Mouse (Mus musculus) embryonic facial prominence, embryonic 10.5 days (tissue): Measurements from ENCODE around the gene Fbxo17. TPM values are rescaled to one million over a fixed set of nuclear protein-coding genes. Genes with fewer than 3 reads are reported as not detected.

ENCODE experiments used
- DNase-seq: peaks from one replicate; pipeline ENCODE4 v3.0.0-alpha.2; 2017; ENCODE audit warnings: low spot score
- H3K27ac ChIP-seq: fragments of 300-500 bp; sonication (generic); replicated peaks from 2 replicates; pipeline ENCODE4 v1.5.1; 2016; ENCODE audit warnings: mild to moderate bottlenecking
- H3K27me3 ChIP-seq: fragments of 300-500 bp; sonication (generic); replicated peaks from 2 replicates; pipeline ENCODE4 v1.6.1; 2016; ENCODE audit warnings: low read depth, mild to moderate bottlenecking; ENCODE audit not compliant: poor library complexity, severe bottlenecking
- H3K36me3 ChIP-seq: fragments of 300-500 bp; sonication (generic); replicated peaks from 2 replicates; pipeline ENCODE4 v1.6.1; 2016; ENCODE audit warnings: mild to moderate bottlenecking, moderate library complexity
- H3K4me1 ChIP-seq: fragments of 300-500 bp; sonication (generic); 2 replicates; pipeline ENCODE4 v1.6.1; 2016
- H3K4me3 ChIP-seq: fragments of 300-500 bp; sonication (generic); 2 replicates; pipeline ENCODE4 v1.5.1; 2016; ENCODE audit warnings: mild to moderate bottlenecking, moderate library complexity
- H3K9me3 ChIP-seq: fragments of 300-500 bp; sonication (generic); 2 replicates; pipeline ENCODE4 v1.6.1; 2016; ENCODE audit warnings: mild to moderate bottlenecking
- WGBS: fragments of 180-500 bp; shearing (Covaris S2); methylation state at CpG from one replicate; pipeline ENCODE4 v1.1.7; 2016; 5-methylcytosine and 5-hydroxymethylcytosine counted together
- polyA plus RNA-seq: library from polyadenylated mRNA; unstranded; fragments of >200 nt; fragmentation: Nextera tagmentation; extraction: Ambion mirVana; gene quantifications from 2 replicates; pipeline ENCODE4 v1.2.1, GENCODE M21; 2016

Gene Fbxo17
- polyA plus RNA-seq, 1 experiment from 2014 or later = 14.3 TPM

GRCm38 (mm10) chr7:28775129-28775528, 58.5 kb downstream of the Fbxo17 start:
- Histone ChIP-seq H3K27ac (no peak overlapping the region), H3K36me3 (peaks cover 41% of the 10 kb centered on the region), H3K4me1 (peaks cover 8% of the 10 kb centered on the region), H3K4me3 (no peak overlapping the region), H3K27me3 (no peaks in the 10 kb centered on the region), H3K9me3 (no peaks in the 10 kb centered on the region)
- 88% methylated on average over 7 of the region's 7 CpGs for WGBS
- no peak for DNase-seq

- Histone ChIP-seq H3K36me3 (peaks cover 40% of the 10 kb centered on the region), H3K4me3 (no peak overlapping the region), H3K27ac (no peak overlapping the region), H3K9me3 (no peaks in the 10 kb centered on the region), H3K4me1 (peaks cover 17% of the 10 kb centered on the region), H3K27me3 (no peaks in the 10 kb centered on the region)
- DNase-seq = no peak
- 84% methylated on average over 9 of the region's 9 CpGs for WGBS
These were observed 62.2 kb downstream of the Fbxo17 start for GRCm38 (mm10) chr7:28778825-28779224.

GRCm38 (mm10) chr7:28780067-28780658, 63.6 kb downstream of the Fbxo17 start:
- DNase-seq = peak; percentile 84
- 47% methylated on average over 6 of the region's 6 CpGs for WGBS
- no peaks in the 10 kb centered on the region for H3K27me3 ChIP-seq
- no peak overlapping the region for H3K4me3 ChIP-seq
- no peaks in the 10 kb centered on the region for H3K9me3 ChIP-seq
- H3K4me1 ChIP-seq = peaks cover 18% of the 10 kb centered on the region
- peaks cover 48% of the 10 kb centered on the region for H3K36me3 ChIP-seq
- peak overlapping the region; percentile 67 for H3K27ac ChIP-seq

GRCm38 (mm10) chr7:28780857-28781256, 64.3 kb downstream of the Fbxo17 start:
- no peaks in the 10 kb centered on the region for H3K27me3 ChIP-seq
- 84% methylated on average over 7 of the region's 7 CpGs for WGBS
- H3K4me3 ChIP-seq = no peak overlapping the region
- DNase-seq = no peak
- no peaks in the 10 kb centered on the region for H3K9me3 ChIP-seq
- peaks cover 48% of the 10 kb centered on the region for H3K36me3 ChIP-seq
- H3K27ac ChIP-seq = no peak overlapping the region
- peaks cover 22% of the 10 kb centered on the region for H3K4me1 ChIP-seq

GRCm38 (mm10) chr7:28781261-28781663, 64.7 kb downstream of the Fbxo17 start:
- Histone ChIP-seq H3K27me3 (no peaks in the 10 kb centered on the region), H3K9me3 (no peaks in the 10 kb centered on the region), H3K27ac (no peak overlapping the region), H3K4me1 (peaks cover 22% of the 10 kb centered on the region), H3K4me3 (no peak overlapping the region), H3K36me3 (peaks cover 49% of the 10 kb centered on the region)
- no peak for DNase-seq
- 92% methylated on average over 8 of the region's 8 CpGs for WGBS

- H3K4me3 ChIP-seq = no peak overlapping the region
- no peaks in the 10 kb centered on the region for H3K9me3 ChIP-seq
- DNase-seq = no peak
- no peaks in the 10 kb centered on the region for H3K27me3 ChIP-seq
- H3K27ac ChIP-seq = no peak overlapping the region
- peaks cover 45% of the 10 kb centered on the region for H3K4me1 ChIP-seq
- WGBS = 77% methylated on average over 5 of the region's 5 CpGs
- peaks cover 51% of the 10 kb centered on the region for H3K36me3 ChIP-seq
These were observed 68.6 kb downstream of the Fbxo17 start for GRCm38 (mm10) chr7:28785161-28785560.

Other genes starting within 250 kb of the Fbxo17 start
- not detected in 2 replicates for gene Ifnl2, start 206.3 kb upstream of the Fbxo17 start, polyA plus RNA-seq
- gene Ifnl3, start 194.0 kb upstream of the Fbxo17 start, polyA plus RNA-seq = not detected in 2 replicates
- gene Sycn, start 175.9 kb upstream of the Fbxo17 start, polyA plus RNA-seq = not detected in 2 replicates
- gene Nccrp1, start 169.6 kb upstream of the Fbxo17 start, polyA plus RNA-seq = 0.10 TPM in 1 of 2 replicates, not detected in the other
- 36.0 and 38.9 TPM in 2 replicates for gene Samd4b, start 118.7 kb upstream of the Fbxo17 start, polyA plus RNA-seq
- 70.1 and 75.8 TPM in 2 replicates for gene Pak4, start 118.6 kb upstream of the Fbxo17 start, polyA plus RNA-seq
- not detected in 2 replicates for gene Acp7, start 85.5 kb upstream of the Fbxo17 start, polyA plus RNA-seq
- 7.8 TPM in 2 replicates for gene Fbxo27, start 24.0 kb upstream of the Fbxo17 start, polyA plus RNA-seq
- 163 and 164 TPM in 2 replicates for gene Mrps12, start 25.0 kb downstream of the Fbxo17 start, polyA plus RNA-seq
- 40.3 and 44.6 TPM in 2 replicates for gene Sars2, start 25.2 kb downstream of the Fbxo17 start, polyA plus RNA-seq
- gene Ccer2, start 39.4 kb downstream of the Fbxo17 start, polyA plus RNA-seq = 0.49 and 2.1 TPM in 2 replicates
- gene Sirt2, start 49.9 kb downstream of the Fbxo17 start, polyA plus RNA-seq = 64.4 and 64.8 TPM in 2 replicates
- 55.1 and 55.5 TPM in 2 replicates for gene Nfkbib, start 50.7 kb downstream of the Fbxo17 start, polyA plus RNA-seq
- gene Rinl, start 72.2 kb downstream of the Fbxo17 start, polyA plus RNA-seq = 2.2 and 2.8 TPM in 2 replicates
- gene Hnrnpl, start 91.7 kb downstream of the Fbxo17 start, polyA plus RNA-seq = 325 and 346 TPM in 2 replicates
- gene Ech1, start 108.4 kb downstream of the Fbxo17 start, polyA plus RNA-seq = 75.8 and 81.7 TPM in 2 replicates
- gene Lgals4, start 117.0 kb downstream of the Fbxo17 start, polyA plus RNA-seq = 4.4 and 4.9 TPM in 2 replicates
- gene Lgals7, start 147.0 kb downstream of the Fbxo17 start, polyA plus RNA-seq = 0.63 and 1.9 TPM in 2 replicates
- 0.44 and 0.55 TPM in 2 replicates for gene Capn12, start 164.6 kb downstream of the Fbxo17 start, polyA plus RNA-seq
- 260 and 269 TPM in 2 replicates for gene Actn4, start 245.5 kb downstream of the Fbxo17 start, polyA plus RNA-seq